Mouse (Mus musculus): ENCODE results near the gene Rel. TPM values are rescaled to one million over a fixed set of nuclear protein-coding genes. Genes with fewer than 3 reads are reported as not detected.

The Rel gene
- 9.9 TPM for polyA plus RNA-seq (2014; fragmentation: Illumina TruSeq; extraction: RNeasy Lipid Tissue Mini Kit (QIAGEN cat#74804); ENCODE audit: low replicate concordance)

GRCm38 (mm10) chr11:23770760-23771506, at the start of gene Rel:
Rel (minus strand) TSS chr11:23770970.

Other genes with a start within 250 kb of the Rel start
- gene 1700093K21Rik, start 249.8 kb downstream of the Rel start, polyA plus RNA-seq (2014; fragmentation: Illumina TruSeq; extraction: RNeasy Lipid Tissue Mini Kit (QIAGEN cat#74804); ENCODE audit: low replicate concordance): not detected
- 18.5 TPM for gene 0610010F05Rik, start 137.3 kb downstream of the Rel start, polyA plus RNA-seq (2014; fragmentation: Illumina TruSeq; extraction: RNeasy Lipid Tissue Mini Kit (QIAGEN cat#74804); ENCODE audit: low replicate concordance)
- gene Pus10, start 105.3 kb downstream of the Rel start, polyA plus RNA-seq (2014; fragmentation: Illumina TruSeq; extraction: RNeasy Lipid Tissue Mini Kit (QIAGEN cat#74804); ENCODE audit: low replicate concordance): 24.9 TPM
- 65.4 TPM for gene Pex13, start 105.0 kb downstream of the Rel start, polyA plus RNA-seq (2014; fragmentation: Illumina TruSeq; extraction: RNeasy Lipid Tissue Mini Kit (QIAGEN cat#74804); ENCODE audit: low replicate concordance)
- gene Papolg, start 124.3 kb upstream of the Rel start, polyA plus RNA-seq (2014; fragmentation: Illumina TruSeq; extraction: RNeasy Lipid Tissue Mini Kit (QIAGEN cat#74804); ENCODE audit: low replicate concordance): 33.9 TPM